Mouse (Mus musculus) intestine, embryonic 16.5 days (tissue): ENCODE results near the gene Dscaml1. TPM values are rescaled to one million over a fixed set of nuclear protein-coding genes. Genes with fewer than 3 reads are reported as not detected.

Experiments used
- ATAC-seq: fragments of 200-750 bp; cut with Nextera tagmentation; 2 replicates; pipeline ENCODE4 v1.8.0; 2017; ENCODE audit warnings: moderate TSS enrichment, moderate library complexity
- H3K27ac ChIP-seq: fragments of 300-500 bp; sonication (generic); 2 replicates; pipeline ENCODE4 v1.5.1; 2014; ENCODE audit warnings: mild to moderate bottlenecking, low read length
- H3K27me3 ChIP-seq: fragments of 300-500 bp; sonication (generic); replicated peaks from 2 replicates; pipeline ENCODE4 v1.6.1; 2014; ENCODE audit warnings: low read length, control low read depth, mixed read lengths; ENCODE audit not compliant: control insufficient read depth, insufficient read depth
- H3K36me3 ChIP-seq: fragments of 300-500 bp; sonication (generic); 2 replicates; pipeline ENCODE4 v1.6.1; 2014; ENCODE audit warnings: low read length, control low read depth; ENCODE audit not compliant: control insufficient read depth, insufficient read depth
- H3K4me1 ChIP-seq: fragments of 300-500 bp; sonication (generic); 2 replicates; pipeline ENCODE4 v1.6.1; 2014; ENCODE audit warnings: low read length, control low read depth, mixed read lengths; ENCODE audit not compliant: control insufficient read depth, insufficient read depth
- H3K4me2 ChIP-seq: fragments of 300-500 bp; sonication (generic); 2 replicates; pipeline ENCODE4 v1.6.1; 2014; ENCODE audit warnings: low read depth, low read length, control low read depth
- H3K4me3 ChIP-seq: fragments of 300-500 bp; sonication (generic); 2 replicates; pipeline ENCODE4 v1.5.1; 2014; ENCODE audit warnings: mild to moderate bottlenecking, low read length
- H3K9ac ChIP-seq: fragments of 300-500 bp; sonication (generic); 2 replicates; pipeline ENCODE4 v1.6.1; 2014; ENCODE audit warnings: low read depth, low read length
- H3K9me3 ChIP-seq: fragments of 300-500 bp; sonication (generic); 2 replicates; pipeline ENCODE4 v1.6.1; 2016; ENCODE audit warnings: low read length, control low read depth; ENCODE audit not compliant: control insufficient read depth
- WGBS: fragments of 180-500 bp; shearing (Covaris S2); extraction: QIAGEN DNeasy Blood & Tissue Kit; methylation state at CpG from one replicate; pipeline ENCODE4 v1.1.7; 2014; 5-methylcytosine and 5-hydroxymethylcytosine counted together
- polyA plus RNA-seq: library from polyadenylated mRNA; unstranded; fragments of >200 nt; fragmentation: Nextera tagmentation; extraction: Ambion mirVana; gene quantifications from 2 replicates; pipeline ENCODE4 v1.2.1, GENCODE M21; 2015

The Dscaml1 gene
- polyA plus RNA-seq, 1 experiment from 2014 or later: 0.33 TPM

DNA sequence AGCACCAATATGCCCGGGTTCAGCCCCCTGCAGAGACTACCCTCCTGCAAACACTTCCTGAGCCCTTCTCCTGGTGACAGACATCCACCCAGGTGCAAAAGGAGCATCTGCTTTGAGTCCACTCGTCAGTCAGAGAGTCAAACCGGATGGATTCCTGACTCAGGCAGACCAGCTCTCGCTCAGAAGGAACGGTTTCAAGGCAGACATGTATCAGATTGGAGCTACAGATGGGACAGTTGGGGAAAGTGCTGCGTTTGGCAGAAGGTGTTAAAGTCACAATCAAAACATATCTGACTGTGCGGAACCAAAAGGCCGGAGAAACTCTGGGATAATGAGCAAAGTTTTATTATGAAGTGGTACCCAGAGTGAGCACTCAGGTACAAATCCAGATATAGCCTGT lies 373.0 kb downstream of the Dscaml1 start:
- H3K4me3 ChIP-seq: no peak overlapping the region
- H3K27me3 ChIP-seq: no peaks in the 10 kb centered on the region
- H3K36me3 ChIP-seq: peaks cover 2% of the 10 kb centered on the region; the same call in 1 of the 2 replicates
- 80% methylated on average over 8 of the region's 8 CpGs for WGBS
- H3K4me2 ChIP-seq: no peak overlapping the region
- no peaks in the 10 kb centered on the region for H3K9me3 ChIP-seq
- H3K9ac ChIP-seq: no peak overlapping the region
- ATAC-seq: no peak
- H3K27ac ChIP-seq: no peak overlapping the region
- H3K4me1 ChIP-seq: no peaks in the 10 kb centered on the region

Other genes with a start within 250 kb of the Dscaml1 start
- gene BC049352, start 244.6 kb upstream of the Dscaml1 start, polyA plus RNA-seq: 0.15 and 0.36 TPM in 2 replicates
- gene Tmprss4, start 222.5 kb upstream of the Dscaml1 start, polyA plus RNA-seq: 45.2 and 46.2 TPM in 2 replicates
- gene Il10ra, start 157.5 kb upstream of the Dscaml1 start, polyA plus RNA-seq: 1.1 and 1.2 TPM in 2 replicates
- gene Tmprss13, start 107.5 kb upstream of the Dscaml1 start, polyA plus RNA-seq: 0.21 and 0.51 TPM in 2 replicates
- gene Fxyd6, start 56.4 kb upstream of the Dscaml1 start, polyA plus RNA-seq: 65.8 and 66.7 TPM in 2 replicates
- gene Fxyd2, start 27.0 kb upstream of the Dscaml1 start, polyA plus RNA-seq: 2.2 and 3.1 TPM in 2 replicates